Mouse (Mus musculus) G1E (cell line): Measurements from ENCODE around the gene Rnf220.

Experiments
- CTCF ChIP-seq: IDR thresholded peaks from 2 replicates; pipeline ENCODE4 v1.5.1; 2012; ENCODE audit warnings: low read depth, low read length, inconsistent platforms, mixed read lengths
- GATA1 ChIP-seq: IDR thresholded peaks from 2 replicates; pipeline ENCODE4 v1.6.1; 2012; ENCODE audit warnings: borderline replicate concordance, low read length, inconsistent platforms, mixed read lengths
- GATA2 ChIP-seq: IDR thresholded peaks from 2 replicates; pipeline ENCODE4 v1.6.1; 2012; ENCODE audit warnings: low read depth, low read length, inconsistent platforms, borderline replicate concordance
- TAL1 ChIP-seq: conservative IDR thresholded peaks from 2 replicates; pipeline ENCODE4 v1.6.1; 2012; ENCODE audit warnings: low read depth, low read length, inconsistent platforms, mixed read lengths

DNA sequence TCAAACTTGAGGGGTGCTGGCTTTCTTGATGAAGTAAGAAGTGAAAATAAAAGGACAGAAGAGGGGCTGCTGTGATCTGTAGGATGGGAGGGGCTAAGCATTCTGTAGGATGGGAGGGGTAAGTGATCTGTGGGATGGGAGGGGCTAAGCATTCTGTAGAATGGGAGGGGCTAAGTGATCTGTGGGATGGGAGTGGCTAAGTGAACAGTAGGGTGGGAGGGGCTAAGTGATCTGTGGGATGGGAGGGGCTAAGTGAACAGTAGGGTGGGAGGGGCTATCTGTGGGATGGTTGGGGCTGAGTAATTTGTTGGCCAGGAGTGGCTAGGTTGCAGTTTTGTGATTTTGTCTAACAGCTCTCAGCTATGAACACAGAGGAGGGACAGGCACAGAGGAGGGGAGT is 157.1 kb downstream of the Rnf220 start:
- no peak for TF ChIP-seq CTCF
- TF ChIP-seq GATA1 = no peak
- no peak for TF ChIP-seq GATA2
- TF ChIP-seq TAL1 = no peak
